Mouse (Mus musculus) kidney, embryonic 14.5 days (tissue): ENCODE data around the gene Itgb8. TPM values are rescaled to one million over a fixed set of nuclear protein-coding genes. Genes with fewer than 3 reads are reported as not detected.

Experiments used
- ATAC-seq: fragments of 200-750 bp; cut with Nextera tagmentation; 2 replicates; pipeline ENCODE4 v1.8.0; 2017; ENCODE audit warnings: moderate number of reproducible peaks, mild to moderate bottlenecking, moderate TSS enrichment, moderate library complexity; ENCODE audit not compliant: low FRiP score, low TSS enrichment
- H3K27ac ChIP-seq: fragments of 300-500 bp; sonication (generic); 2 replicates; pipeline ENCODE4 v1.5.1; 2014; ENCODE audit warnings: low read depth, mild to moderate bottlenecking, low read length, moderate library complexity, mixed read lengths
- H3K27me3 ChIP-seq: fragments of 300-500 bp; sonication (generic); 2 replicates; pipeline ENCODE4 v1.6.1; 2014; ENCODE audit warnings: mild to moderate bottlenecking, low read length; ENCODE audit not compliant: control insufficient read depth, insufficient read depth
- H3K36me3 ChIP-seq: fragments of 300-500 bp; sonication (generic); 2 replicates; pipeline ENCODE4 v1.6.1; 2014; ENCODE audit warnings: low read length, mixed read lengths; ENCODE audit not compliant: control insufficient read depth, insufficient read depth
- H3K4me1 ChIP-seq: fragments of 300-500 bp; sonication (generic); 2 replicates; pipeline ENCODE4 v1.6.1; 2014; ENCODE audit warnings: low read length, mixed read lengths; ENCODE audit not compliant: control insufficient read depth, insufficient read depth
- H3K4me2 ChIP-seq: fragments of 300-500 bp; sonication (generic); replicated peaks from 2 replicates; pipeline ENCODE4 v1.6.1; 2014; ENCODE audit warnings: low read depth, mild to moderate bottlenecking, low read length
- H3K4me3 ChIP-seq: fragments of 300-500 bp; sonication (generic); 2 replicates; pipeline ENCODE4 v1.5.1; 2014; ENCODE audit warnings: mild to moderate bottlenecking, low read length
- H3K9ac ChIP-seq: fragments of 300-500 bp; sonication (generic); 2 replicates; pipeline ENCODE4 v1.6.1; 2014; ENCODE audit warnings: low read depth, mild to moderate bottlenecking, low read length, moderate library complexity
- H3K9me3 ChIP-seq: fragments of 300-500 bp; sonication (generic); 2 replicates; pipeline ENCODE4 v1.6.1; 2016; ENCODE audit warnings: low read length; ENCODE audit not compliant: control insufficient read depth
- WGBS: fragments of 180-500 bp; shearing (Covaris S2); extraction: QIAGEN DNeasy Blood & Tissue Kit; methylation state at CpG from one replicate; pipeline ENCODE4 v1.1.7; 2014; 5-methylcytosine and 5-hydroxymethylcytosine counted together
- polyA plus RNA-seq: library from polyadenylated mRNA; unstranded; fragments of >200 nt; fragmentation: Nextera tagmentation; extraction: Ambion mirVana; gene quantifications from 2 replicates; pipeline ENCODE4 v1.2.1, GENCODE M21; 2014

Itgb8 gene
- polyA plus RNA-seq, 1 experiment from 2014 or later, result 3.7 TPM

DNA sequence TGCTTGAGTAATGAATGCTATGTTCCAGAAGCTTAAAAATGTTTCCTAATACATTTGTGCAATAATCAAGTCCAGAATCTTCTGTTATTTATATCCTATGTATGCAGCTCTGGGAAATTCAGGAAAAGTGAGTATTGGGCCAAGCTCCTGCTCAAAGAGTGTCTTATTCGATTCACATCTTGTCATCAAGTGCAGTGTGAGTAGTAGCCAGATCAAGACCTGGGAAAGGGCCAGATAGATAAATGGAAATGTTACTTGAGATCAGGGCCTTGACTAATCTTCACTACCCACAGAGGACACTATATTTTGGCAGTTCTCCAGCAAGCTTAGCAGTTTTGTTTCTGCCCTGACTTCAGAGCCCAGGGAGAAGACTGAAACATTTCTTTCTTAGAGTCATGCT, 100.7 kb downstream of the Itgb8 start:
- no peak overlapping the region for H3K27ac ChIP-seq
- H3K9me3 ChIP-seq, result no peaks in the 10 kb centered on the region
- H3K36me3 ChIP-seq, result no peaks in the 10 kb centered on the region
- ATAC-seq, result no peak
- no peaks in the 10 kb centered on the region for H3K27me3 ChIP-seq
- no peaks in the 10 kb centered on the region for H3K4me1 ChIP-seq
- no peak overlapping the region for H3K9ac ChIP-seq
- no peak overlapping the region for H3K4me3 ChIP-seq
- WGBS, result 82% methylated on average over 1 of the region's 1 CpGs
- no peak overlapping the region for H3K4me2 ChIP-seq

DNA sequence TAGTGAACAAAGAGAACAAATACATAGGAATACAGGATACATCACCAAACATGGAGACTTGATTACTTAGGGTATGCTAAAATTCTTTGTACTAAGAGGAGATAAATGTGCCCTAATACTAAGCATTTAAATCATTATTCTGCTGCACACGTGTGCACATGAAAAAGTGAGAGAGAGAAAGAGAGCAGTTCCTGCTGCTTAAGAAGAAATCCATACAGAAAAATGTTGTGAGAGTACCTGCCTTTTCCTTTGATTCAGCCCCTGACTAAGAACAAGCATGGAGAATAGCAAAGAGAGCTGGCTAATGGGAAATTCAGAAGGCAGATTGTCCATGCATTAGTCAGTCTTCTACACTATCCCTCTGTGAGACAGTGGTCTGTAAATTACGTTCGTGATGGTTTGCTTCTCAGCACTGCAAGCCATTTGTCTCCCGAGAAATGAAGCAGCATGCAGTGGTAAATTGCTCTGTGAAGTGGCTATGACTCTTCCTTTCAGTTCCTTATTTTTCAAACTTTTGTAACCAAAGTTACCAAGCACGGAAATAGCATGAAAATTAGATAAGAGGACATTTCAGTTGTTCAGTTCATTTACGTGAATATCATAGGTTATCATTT, 125.0 kb downstream of the Itgb8 start:
- no peak overlapping the region for H3K9ac ChIP-seq
- no peaks in the 10 kb centered on the region for H3K27me3 ChIP-seq
- no peak overlapping the region for H3K4me2 ChIP-seq
- H3K9me3 ChIP-seq, result no peaks in the 10 kb centered on the region
- H3K4me3 ChIP-seq, result no peak overlapping the region
- no peak for ATAC-seq
- no peaks in the 10 kb centered on the region for H3K4me1 ChIP-seq
- H3K27ac ChIP-seq, result no peak overlapping the region
- WGBS, result 52% methylated on average over 6 of the region's 6 CpGs
- H3K36me3 ChIP-seq, result no peaks in the 10 kb centered on the region

DNA sequence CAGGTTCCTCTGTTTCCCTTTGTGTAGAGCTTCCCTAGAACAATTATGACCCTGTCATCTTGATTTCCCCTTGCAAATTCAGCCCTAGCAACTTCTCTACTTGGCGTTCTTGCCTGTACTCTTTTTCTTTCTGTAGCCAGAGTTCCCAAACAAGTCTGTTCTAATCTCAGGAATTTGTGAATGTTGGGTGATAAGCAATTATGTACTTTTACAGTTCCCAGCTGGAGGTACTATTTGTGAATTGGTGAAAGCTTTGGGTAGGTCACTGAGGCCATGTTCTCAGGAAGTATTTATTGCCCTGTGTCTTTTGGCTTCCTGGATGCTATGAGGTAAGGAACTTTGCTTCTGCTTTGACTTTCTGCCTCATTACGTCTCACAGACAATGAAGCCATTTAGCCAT, 128.5 kb downstream of the Itgb8 start:
- H3K4me2 ChIP-seq, result no peak overlapping the region
- no peak for ATAC-seq
- 26% methylated on average over 2 of the region's 2 CpGs for WGBS

More for the DNA sequence above, 128.5 kb downstream of the Itgb8 start:
- Histone ChIP-seq H3K27me3 (no peaks in the 10 kb centered on the region), H3K9ac (no peak overlapping the region), H3K4me3 (no peak overlapping the region), H3K27ac (no peak overlapping the region), H3K36me3 (no peaks in the 10 kb centered on the region), H3K4me1 (no peaks in the 10 kb centered on the region), H3K9me3 (no peaks in the 10 kb centered on the region)

Other genes starting within 250 kb of the Itgb8 start
- 0.97 and 1.1 TPM in 2 replicates for gene Macc1, start 75.5 kb upstream of the Itgb8 start, polyA plus RNA-seq